Mouse (Mus musculus): ENCODE measurements at regions not wholly inside any gene's neighbourhood (a gene's known extent, or its start where the extent isn't known, plus 50 kb on each side); places are given as distances from the start of the nearest gene placed in this dataset.

- TF ChIP-seq REST (IDR thresholded peaks at IDR 0.05; ENCODE audit: insufficient read depth, insufficient read length) (no peak), MYOD1 (IDR thresholded peaks at IDR 0.05; ENCODE audit: control insufficient read depth in 1 of 3, insufficient read length in 2 of 3, low read depth in 2 of 3) (no peak), POLR2A (IDR thresholded peaks at IDR 0.05; ENCODE audit: insufficient read length, low read depth) (no peak), TCF3 (IDR thresholded peaks at IDR 0.05; ENCODE audit: insufficient read length, low read depth) (no peak), E2F4 (IDR thresholded peaks at IDR 0.05; ENCODE audit: insufficient read depth) (no peak)
These were observed 64.1 kb upstream of the Runx3 start for GRCm38 (mm10) chr4:135056371-135056770.

All from myocyte (in vitro differentiated cells).